Comparison of ENCODE assay signal across 10 mouse cellular contexts in genomic region chr14:34614551-34614950, GRCm38 (mm10). TPM values are rescaled to one million over a fixed set of nuclear protein-coding genes. Genes with fewer than 3 reads are reported as not detected.
DNase-seq lines count a peak whose midpoint lies in the region; ATAC-seq and TF ChIP-seq lines count a peak whose summit lies in the region.
"Had no signal": no experiment of that assay in that cellular context is flagged by ENCODE, and none has a peak within 500 bp of the region (broad histone marks: within the 10 kb centered on the region; RNA-seq: fewer than 3 reads in every experiment).

No protein-coding gene starts in this region.

- H3K27me3 ChIP-seq in kidney, embryonic 16.5 days (ENCODE audit: insufficient read depth, low read length), result peaks cover 37% of the 10 kb centered on the region
- peaks cover 30% of the 10 kb centered on the region for H3K27me3 ChIP-seq in embryonic facial prominence, embryonic 12.5 days
- 0 out of 2 replicates have a peak, but pooled peaks cover 8% of the 10 kb centered on the region for H3K27me3 ChIP-seq in hindbrain, postnatal 0 days (ENCODE audit: insufficient read depth, low read length)
- peaks cover 23% of the 10 kb centered on the region for H3K27me3 ChIP-seq in midbrain, embryonic 15.5 days (replicated peaks)

- ATAC-seq in kidney, embryonic 16.5 days (ENCODE audit: low FRiP score, low TSS enrichment), result no peak
- no peak for ATAC-seq in embryonic facial prominence, embryonic 12.5 days (ENCODE audit: insufficient number of reproducible peaks, insufficient read depth, low FRiP score, low TSS enrichment)
- no peak for ATAC-seq in hindbrain, postnatal 0 days
- ATAC-seq in midbrain, embryonic 15.5 days (replicated peaks), result no peak

- H3K4me3 ChIP-seq in kidney, embryonic 16.5 days (ENCODE audit: low read length), result peak overlapping the region; percentile 29
- 0 out of 2 replicates have a peak overlapping the region, but pooled peaks have one; percentile 18 for H3K4me3 ChIP-seq in embryonic facial prominence, embryonic 12.5 days
- H3K4me3 ChIP-seq in hindbrain, postnatal 0 days (ENCODE audit: low read length), result peak overlapping the region; percentile 15
- 0 out of 2 replicates have a peak overlapping the region, but pooled peaks have one; percentile 5 for H3K4me3 ChIP-seq in midbrain, embryonic 15.5 days

- WGBS in kidney, embryonic 16.5 days, result 12% methylated on average over 15 of the region's 15 CpGs
- WGBS in embryonic facial prominence, embryonic 12.5 days, result 6% methylated on average over 15 of the region's 15 CpGs
- WGBS in hindbrain, postnatal 0 days, result 15% methylated on average over 15 of the region's 15 CpGs
- 9% methylated on average over 15 of the region's 15 CpGs for WGBS in midbrain, embryonic 15.5 days

- no peak for TF ChIP-seq CTCF in hindbrain, postnatal 0 days (IDR thresholded peaks at IDR 0.05; ENCODE audit: low read depth)

- H3K9ac ChIP-seq in kidney, embryonic 16.5 days (replicated peaks; ENCODE audit: low read length), result peak overlapping the region; percentile 13; the same call in 1 of the 2 replicates
- H3K9ac ChIP-seq in embryonic facial prominence, embryonic 12.5 days, result no peak overlapping the region
- H3K9ac ChIP-seq in hindbrain, postnatal 0 days (replicated peaks; ENCODE audit: low read length), result no peak overlapping the region
- no peak overlapping the region for H3K9ac ChIP-seq in midbrain, embryonic 15.5 days

- no peak overlapping the region for H3K27ac ChIP-seq in kidney, embryonic 16.5 days (ENCODE audit: low read length)
- H3K27ac ChIP-seq in embryonic facial prominence, embryonic 12.5 days, result no peak overlapping the region
- H3K27ac ChIP-seq in hindbrain, postnatal 0 days, result no peak overlapping the region
- H3K27ac ChIP-seq in midbrain, embryonic 15.5 days, result no peak overlapping the region

- 0 out of 2 replicates have a peak, but pooled peaks cover 3% of the 10 kb centered on the region for H3K4me1 ChIP-seq in kidney, embryonic 16.5 days (ENCODE audit: insufficient read depth, low read length)
- H3K4me1 ChIP-seq in embryonic facial prominence, embryonic 12.5 days, result peaks cover 4% of the 10 kb centered on the region
- no peaks in the 10 kb centered on the region for H3K4me1 ChIP-seq in hindbrain, postnatal 0 days (ENCODE audit: insufficient read depth, low read length)
- H3K4me1 ChIP-seq in midbrain, embryonic 15.5 days, result no peaks in the 10 kb centered on the region

- H3K9me3 ChIP-seq in kidney, embryonic 16.5 days (ENCODE audit: low read length), result no peaks in the 10 kb centered on the region
- no peaks in the 10 kb centered on the region for H3K9me3 ChIP-seq in embryonic facial prominence, embryonic 12.5 days
- H3K9me3 ChIP-seq in hindbrain, postnatal 0 days (ENCODE audit: low read length), result no peaks in the 10 kb centered on the region
- no peaks in the 10 kb centered on the region for H3K9me3 ChIP-seq in midbrain, embryonic 15.5 days

- peak overlapping the region; percentile 50 for H3K4me2 ChIP-seq in kidney, embryonic 16.5 days (replicated peaks; ENCODE audit: low read depth, low read length)
- peak overlapping the region; percentile 42 for H3K4me2 ChIP-seq in embryonic facial prominence, embryonic 12.5 days (replicated peaks)
- H3K4me2 ChIP-seq in hindbrain, postnatal 0 days (ENCODE audit: low read depth, low read length), result peak overlapping the region; percentile 51
- peak overlapping the region; percentile 32 for H3K4me2 ChIP-seq in midbrain, embryonic 15.5 days

- DNase-seq in kidney, postnatal 10 days, result no peak
- DNase-seq in hindbrain, postnatal 0 days (ENCODE audit: low spot score), result no peak
- DNase-seq in left cerebral cortex, adult 11 months (ENCODE audit: low spot score), result no peak
- no peak for DNase-seq in layer of hippocampus, adult 9-11 months
- no peak for DNase-seq in right cerebral cortex, postnatal 14 days
- DNase-seq: right cerebral cortex, postnatal 25 days had no signal

- H3K36me3 ChIP-seq in kidney, embryonic 16.5 days (ENCODE audit: insufficient read depth, low read length), result no peaks in the 10 kb centered on the region
- H3K36me3 ChIP-seq in embryonic facial prominence, embryonic 12.5 days, result no peaks in the 10 kb centered on the region
- H3K36me3 ChIP-seq in hindbrain, postnatal 0 days (ENCODE audit: insufficient read depth, low read length), result no peaks in the 10 kb centered on the region
- H3K36me3 ChIP-seq in midbrain, embryonic 15.5 days (replicated peaks), result no peaks in the 10 kb centered on the region

RNA-seq across cellular contexts. Expression of gene Opn4, which starts 14.6 kb away (rescaled TPM):
- polyA plus RNA-seq in kidney, embryonic 16.5 days (2015; fragmentation: Nextera tagmentation; extraction: Ambion mirVana), result 0.39 and 0.51 TPM in 2 replicates
- 0.97 and 1.1 TPM in 2 replicates for polyA plus RNA-seq in embryonic facial prominence, embryonic 12.5 days (2016; fragmentation: Nextera tagmentation; extraction: Ambion mirVana)
- total RNA-seq in hindbrain, postnatal 0 days (2014; rRNA removed), result not detected in 2 replicates
- 0.14 TPM in 1 of 2 replicates, not detected in the other for polyA plus RNA-seq in hindbrain, postnatal 0 days (2015; fragmentation: Nextera tagmentation; extraction: Ambion mirVana)
- polyA plus RNA-seq in midbrain, embryonic 15.5 days (2015; fragmentation: Nextera tagmentation; extraction: Ambion mirVana), result 0.23 TPM in 1 of 2 replicates, not detected in the other
- total RNA-seq: gastrocnemius, adult 8-10 months had no signal

RNA-seq across cellular contexts. Expression of gene Ldb3, which starts 26.1 kb away (rescaled TPM):
- 2.2 and 2.3 TPM in 2 replicates for polyA plus RNA-seq in kidney, embryonic 16.5 days (2015; fragmentation: Nextera tagmentation; extraction: Ambion mirVana)
- polyA plus RNA-seq in embryonic facial prominence, embryonic 12.5 days (2016; fragmentation: Nextera tagmentation; extraction: Ambion mirVana), result 1.1 and 1.6 TPM in 2 replicates
- total RNA-seq in hindbrain, postnatal 0 days (2014; rRNA removed), result 1.6 and 1.7 TPM in 2 replicates
- polyA plus RNA-seq in hindbrain, postnatal 0 days (2015; fragmentation: Nextera tagmentation; extraction: Ambion mirVana), result 1.3 and 1.4 TPM in 2 replicates
- 0.57 and 0.78 TPM in 2 replicates for polyA plus RNA-seq in midbrain, embryonic 15.5 days (2015; fragmentation: Nextera tagmentation; extraction: Ambion mirVana)

RNA-seq across cellular contexts. Expression of gene Wapl, which starts 59.2 kb away (rescaled TPM):
- polyA plus RNA-seq in kidney, embryonic 16.5 days (2015; fragmentation: Nextera tagmentation; extraction: Ambion mirVana), result 20.8 and 23.8 TPM in 2 replicates
- polyA plus RNA-seq in embryonic facial prominence, embryonic 12.5 days (2016; fragmentation: Nextera tagmentation; extraction: Ambion mirVana), result 33.1 and 36.1 TPM in 2 replicates
- 16.8 and 19.1 TPM in 2 replicates for total RNA-seq in hindbrain, postnatal 0 days (2014; rRNA removed)
- polyA plus RNA-seq in hindbrain, postnatal 0 days (2015; fragmentation: Nextera tagmentation; extraction: Ambion mirVana), result 11.9 and 12.8 TPM in 2 replicates
- 13.0 and 13.6 TPM in 2 replicates for polyA plus RNA-seq in midbrain, embryonic 15.5 days (2015; fragmentation: Nextera tagmentation; extraction: Ambion mirVana)
